Mouse (Mus musculus): ENCODE data around the gene Tymp. TPM values are rescaled to one million over a fixed set of nuclear protein-coding genes. Genes with fewer than 3 reads are reported as not detected.

The Tymp gene
- total RNA-seq (2022), result under 1 TPM; 0.34 to 0.51 (median 0.47) TPM

DNA sequence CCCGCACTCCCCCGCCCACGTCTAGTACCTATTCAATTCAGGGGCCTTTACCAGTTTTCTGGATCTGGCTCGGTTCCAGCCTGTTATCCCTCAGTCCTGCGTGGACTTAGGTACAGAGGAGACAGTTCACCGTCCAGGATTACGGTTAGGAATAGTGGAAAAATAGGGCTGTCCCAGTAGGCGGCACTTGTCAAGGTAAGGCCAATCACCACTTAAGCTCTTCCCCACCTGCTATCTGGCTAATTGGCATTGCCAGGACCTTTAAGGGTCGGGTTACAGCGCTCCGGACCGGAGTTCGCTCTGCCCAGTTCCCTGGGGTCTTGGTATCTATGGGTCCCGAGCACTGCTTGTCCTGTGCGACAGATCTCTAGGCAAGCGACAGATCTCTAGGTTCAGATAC, at the start of gene Tymp:
TSS of gene Tymp (minus strand) at position 83 of the 400 bp plus-strand sequence.
- DNase-seq (ENCODE audit: low spot score in 2 of 2), result no peak

DNA sequence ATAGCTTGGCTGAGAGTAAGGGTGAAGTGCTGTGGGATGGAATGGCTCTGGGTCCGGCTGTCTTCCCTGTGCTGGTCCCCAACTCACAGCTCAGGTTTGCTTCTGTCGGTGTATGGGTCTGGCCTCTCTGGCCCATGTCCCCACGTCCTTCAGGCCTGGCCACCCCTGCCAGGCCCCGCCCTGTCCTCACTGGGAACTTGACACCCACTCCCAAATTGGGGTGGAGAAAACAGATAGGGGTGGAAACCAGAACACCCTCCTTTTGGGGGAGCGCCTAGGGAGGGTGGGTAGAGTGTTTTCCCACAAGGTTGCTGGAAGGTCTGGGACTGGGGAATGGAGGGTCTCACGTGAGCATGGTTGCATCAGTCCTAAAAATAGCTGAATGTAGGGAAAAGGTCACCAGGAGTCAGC, 48.9 kb upstream of the Tymp start, which contains the start of gene Cpt1b:
TSS of gene Cpt1b (minus strand) at position 153 of the 411 bp plus-strand sequence.
- peak; percentile 72 to 78 for DNase-seq (ENCODE audit: low spot score in 2 of 2)

DNA sequence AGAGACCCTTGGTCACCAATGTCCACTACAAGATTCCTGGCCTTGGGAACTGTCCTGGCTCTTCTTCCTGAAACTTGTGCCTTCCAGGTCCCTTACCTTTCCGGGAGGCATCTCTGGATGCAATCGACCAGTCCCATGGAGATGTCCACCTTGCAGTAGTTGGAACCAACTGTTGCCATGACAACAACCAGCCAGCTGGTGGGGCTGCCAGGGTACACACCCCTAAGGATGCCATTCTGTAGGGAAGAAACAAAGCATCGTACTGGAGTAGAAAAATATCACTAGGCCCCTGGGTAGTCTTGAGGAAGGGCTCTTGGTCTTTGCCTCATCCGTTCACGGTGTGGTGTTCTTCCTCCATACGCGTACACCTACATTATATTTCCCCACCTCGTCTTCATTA, 47.8 kb upstream of the Tymp start:
- DNase-seq (ENCODE audit: low spot score in 2 of 2), result no peak

DNA sequence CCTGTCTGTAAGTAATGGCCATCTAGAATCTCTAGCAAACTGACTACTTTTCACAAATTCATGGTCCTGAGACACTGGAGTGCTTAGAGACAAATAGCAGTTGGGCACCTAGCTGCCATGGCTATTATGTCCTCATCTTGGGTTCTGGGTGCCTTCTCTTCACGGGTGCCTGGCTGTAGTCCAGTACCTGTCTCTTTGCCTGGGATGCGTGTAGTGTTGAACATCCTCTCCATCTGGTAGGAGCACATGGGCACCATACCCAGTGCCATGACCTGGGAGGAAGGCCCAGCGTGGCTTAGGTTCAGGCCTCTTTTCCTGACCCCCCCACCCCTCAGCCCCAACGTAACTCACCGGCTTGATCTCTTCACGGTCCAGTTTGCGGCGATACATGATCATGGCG, 45.1 kb upstream of the Tymp start:
- no peak for DNase-seq (ENCODE audit: low spot score in 2 of 2)

DNA sequence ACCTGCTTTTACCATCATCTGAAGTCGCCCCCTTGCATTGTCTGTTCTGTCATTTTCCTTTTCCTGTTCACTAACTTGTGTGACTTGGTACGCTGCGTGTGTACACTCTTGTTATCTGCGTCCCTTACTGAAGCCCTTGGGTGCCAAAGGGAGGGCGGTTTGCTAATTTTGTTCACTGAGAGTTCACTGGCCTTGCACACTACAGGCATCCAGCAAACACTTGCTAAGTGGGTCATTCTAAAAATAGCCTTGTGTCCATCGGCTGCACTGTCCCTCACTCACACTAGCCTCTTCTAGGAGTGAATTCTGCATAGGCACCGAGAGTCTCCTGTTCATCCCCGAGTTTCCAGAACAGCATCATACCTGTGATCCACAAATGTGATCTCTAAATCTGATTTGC, 38.4 kb upstream of the Tymp start:
- DNase-seq (ENCODE audit: low spot score in 2 of 2), result no peak

DNA sequence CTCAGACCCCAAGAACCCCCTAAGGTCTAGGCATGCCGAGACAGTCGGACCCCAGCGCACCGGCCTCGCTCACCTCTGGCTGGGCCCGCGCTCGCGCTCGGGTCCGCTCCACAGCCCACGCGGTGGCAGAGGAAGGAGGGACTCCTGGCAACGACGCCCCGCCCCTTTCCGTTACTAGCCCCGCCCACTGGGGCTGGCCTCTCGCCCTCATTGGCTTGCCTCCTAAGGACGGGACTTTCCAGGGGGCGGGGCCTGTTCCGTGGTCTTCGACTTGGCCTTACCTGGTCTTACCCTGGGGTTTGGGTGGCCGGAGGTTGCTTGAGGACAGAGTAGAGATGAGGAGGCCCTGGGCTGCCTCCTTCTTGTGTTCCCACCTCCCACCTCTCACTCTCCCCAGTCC, 33.3 kb upstream of the Tymp start, which contains the start of gene Syce3:
TSS of gene Syce3 (minus strand) at position 386 of the 400 bp plus-strand sequence.
- no peak for DNase-seq (ENCODE audit: low spot score in 2 of 2)

DNA sequence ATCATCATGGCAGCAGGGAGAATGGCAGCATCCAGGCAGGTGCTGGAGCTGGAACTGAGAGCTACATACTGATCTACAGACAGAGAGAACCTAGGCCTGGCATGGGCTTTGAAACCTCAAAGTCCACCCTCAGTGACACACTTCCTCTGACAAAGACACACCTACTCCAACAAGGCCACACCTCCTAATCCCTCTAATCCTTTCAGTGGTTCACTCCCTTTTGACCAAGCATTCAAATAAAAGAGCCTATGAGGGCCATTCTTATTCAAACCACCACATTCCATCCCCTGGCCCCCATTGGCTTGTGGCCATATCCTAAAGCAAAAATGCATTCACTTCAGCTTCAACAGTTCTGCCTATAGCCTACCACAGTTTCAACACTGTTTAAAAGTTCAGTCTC, 29.9 kb upstream of the Tymp start:
- DNase-seq (ENCODE audit: low spot score in 2 of 2), result no peak

DNA sequence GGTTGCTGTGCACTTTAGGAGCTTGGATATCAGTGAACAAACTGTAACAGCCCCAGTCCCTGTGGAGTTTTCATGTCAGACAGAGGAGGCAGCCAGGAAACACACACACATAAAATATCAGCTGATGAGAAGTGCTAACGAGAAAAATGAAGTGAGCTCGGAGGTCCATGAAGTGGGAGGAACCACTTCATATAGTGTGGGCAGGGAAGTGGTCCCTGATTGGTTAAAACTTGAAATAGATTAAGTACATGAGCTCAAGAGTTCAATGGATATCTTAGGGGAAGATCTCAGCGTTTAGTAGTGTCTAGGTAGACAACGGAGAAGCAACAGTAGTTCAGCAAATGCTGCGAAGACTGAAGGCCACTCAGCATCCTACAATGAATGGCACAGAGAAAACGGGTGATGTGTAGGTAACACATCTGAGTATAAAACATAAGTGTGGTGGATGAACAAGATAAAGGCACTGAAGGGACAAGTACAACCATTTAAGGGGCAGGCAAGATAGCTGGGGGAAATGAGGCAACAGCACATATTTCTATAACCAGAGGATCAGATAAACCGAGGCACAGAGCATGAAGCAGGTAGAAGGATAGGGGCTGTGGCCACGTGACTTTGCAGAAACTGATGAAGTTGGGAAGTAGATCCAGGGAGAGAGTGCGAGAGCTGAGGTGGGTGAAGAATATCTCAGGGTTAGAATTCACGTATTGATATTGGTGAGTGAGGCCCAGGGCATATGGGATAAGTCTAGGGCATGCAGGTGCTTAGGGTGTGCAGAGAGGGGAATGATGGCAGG, 28.2 kb upstream of the Tymp start:
- DNase-seq (ENCODE audit: low spot score in 2 of 2), result no peak

DNA sequence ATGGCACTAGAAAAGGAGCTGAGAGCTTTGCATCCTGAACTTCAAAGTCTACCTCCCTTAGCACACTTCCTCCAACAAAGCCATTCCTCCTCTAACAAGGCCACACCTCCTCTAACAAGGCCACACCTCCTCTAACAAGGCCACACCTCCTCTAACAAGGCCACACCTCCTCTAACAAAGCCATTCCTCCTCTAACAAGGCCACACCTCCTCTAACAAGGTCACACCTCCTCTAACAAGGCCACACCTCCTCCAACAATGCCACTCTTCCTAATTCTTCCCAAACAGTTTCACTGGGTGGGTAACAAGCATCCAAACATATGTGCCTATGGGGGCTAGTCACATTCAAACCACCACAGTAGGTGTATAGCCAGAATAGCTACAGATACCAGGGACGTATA, 25.6 kb upstream of the Tymp start:
- DNase-seq (ENCODE audit: low spot score in 2 of 2), result no peak

DNA sequence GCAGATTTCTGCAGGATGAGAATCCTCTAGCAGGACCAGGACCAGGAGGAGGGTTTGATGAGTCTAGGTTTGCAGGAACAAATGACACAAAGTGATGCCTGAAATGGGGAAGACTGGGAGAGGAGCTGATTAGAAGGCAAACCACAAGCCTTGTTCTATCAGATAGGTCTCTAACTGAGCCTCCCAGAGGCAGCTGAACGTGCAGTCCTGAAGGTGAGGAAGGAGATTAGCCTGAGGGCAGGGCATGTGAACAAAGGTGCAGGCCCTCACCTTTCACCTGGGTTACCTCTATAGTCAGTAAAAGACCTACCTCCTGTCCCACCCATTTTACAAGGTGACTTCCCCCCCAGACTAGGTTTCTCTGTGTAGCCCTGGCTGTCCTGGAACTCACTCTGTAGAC, 22.9 kb upstream of the Tymp start:
- no peak for DNase-seq (ENCODE audit: low spot score in 2 of 2)

DNA sequence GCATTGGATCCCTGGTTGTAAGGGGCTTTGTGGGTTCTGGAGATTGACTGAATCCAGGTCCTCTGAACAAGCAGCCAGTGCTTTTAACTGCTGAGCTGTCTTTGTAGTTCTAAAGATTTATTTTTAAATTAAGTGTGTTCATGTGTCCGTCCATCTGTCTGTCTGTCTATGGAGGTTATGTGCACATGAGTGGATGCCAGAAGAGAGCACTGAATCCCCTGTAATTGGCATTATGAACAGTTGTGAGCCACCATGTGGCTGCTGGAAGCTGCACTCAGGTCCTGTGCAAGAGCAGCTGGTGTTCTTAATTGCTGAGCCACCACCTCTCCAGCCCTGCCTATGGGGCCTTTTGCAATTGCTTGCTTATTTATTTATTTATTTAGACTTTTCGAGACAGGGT, 21.3 kb upstream of the Tymp start:
- no peak for DNase-seq (ENCODE audit: low spot score in 2 of 2)

DNA sequence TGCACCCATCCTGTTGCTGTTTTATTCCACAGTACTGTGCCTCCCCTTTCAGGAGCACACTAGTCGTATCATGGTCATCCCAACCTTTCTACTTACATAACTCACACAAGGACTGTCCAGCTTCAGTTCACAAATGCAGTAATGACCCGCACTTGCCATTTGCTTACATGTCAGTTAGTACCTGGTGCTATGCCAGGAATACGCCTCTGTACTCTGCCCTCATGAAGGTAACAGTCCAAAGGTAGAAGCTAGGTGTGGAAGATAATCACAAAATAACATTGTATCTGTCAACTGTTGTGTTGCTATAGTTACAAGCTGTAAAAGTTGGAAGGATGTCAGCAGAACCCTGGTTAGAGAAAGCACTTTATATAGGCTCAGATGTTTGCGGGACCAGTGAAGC, 20.0 kb upstream of the Tymp start:
- no peak for DNase-seq (ENCODE audit: low spot score in 2 of 2)

DNA sequence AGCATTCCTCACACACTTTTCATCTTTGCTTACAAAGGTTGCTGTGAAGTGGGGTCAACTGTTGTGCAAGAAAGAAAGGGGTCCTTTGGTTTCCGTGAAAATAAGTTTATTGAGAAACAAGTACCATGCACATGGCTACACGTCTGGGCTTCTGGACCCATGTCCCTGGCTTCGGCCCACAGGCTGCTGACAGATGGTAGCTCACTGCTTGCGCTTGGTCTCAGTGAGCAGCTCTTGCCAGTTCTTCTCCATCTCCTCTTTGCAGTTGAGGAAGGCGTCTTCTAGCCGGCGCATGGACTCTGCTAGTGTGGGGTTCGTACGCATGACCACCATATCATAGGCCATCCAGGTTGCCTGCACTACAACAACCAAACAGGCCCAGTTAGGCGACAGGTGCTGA, 13.2 kb upstream of the Tymp start:
- no peak for DNase-seq (ENCODE audit: low spot score in 2 of 2)

DNA sequence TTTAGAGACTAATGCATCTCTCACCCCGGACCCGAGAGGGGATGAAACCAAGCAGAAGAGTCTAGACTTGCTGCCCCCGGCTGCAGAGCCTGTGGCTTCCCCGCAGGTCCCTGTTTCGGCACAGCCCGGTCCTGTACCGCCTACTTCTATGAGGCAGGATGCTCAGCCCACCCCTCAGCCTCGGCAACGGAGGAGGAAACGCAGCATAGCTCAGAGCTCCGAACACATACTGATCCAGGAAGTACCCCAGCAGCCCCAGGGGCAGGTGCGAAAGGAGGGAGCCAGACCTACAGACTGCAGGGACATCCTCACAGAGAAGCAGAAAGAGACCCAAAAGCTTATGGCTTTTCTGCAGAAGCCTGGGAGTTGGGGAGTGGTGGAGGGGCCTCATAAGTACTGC, 10.3 kb upstream of the Tymp start:
- no peak for DNase-seq (ENCODE audit: low spot score in 2 of 2)

DNA sequence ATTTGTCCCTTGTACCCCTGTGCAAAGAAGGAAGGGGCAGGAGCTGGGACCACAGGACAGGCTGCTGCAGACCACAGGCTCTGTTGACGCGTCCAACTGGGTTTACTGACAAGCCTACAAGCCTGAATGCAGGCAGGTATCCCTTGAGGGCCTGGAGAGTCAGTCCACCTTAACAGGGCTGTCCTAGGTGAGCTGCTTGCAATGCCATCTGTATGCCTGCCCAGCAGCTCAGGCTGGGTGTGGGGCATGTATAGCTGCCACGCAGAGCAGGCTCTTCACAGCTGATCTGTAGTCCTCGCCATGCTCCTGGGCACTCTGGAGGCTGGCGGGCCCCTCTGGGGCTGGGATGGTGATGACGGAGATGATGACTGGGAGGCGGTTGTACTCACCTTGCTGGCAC, 7.8 kb upstream of the Tymp start, which contains the start of gene Klhdc7b:
TSS of gene Klhdc7b (plus strand) at position 301 of the 400 bp plus-strand sequence.
- DNase-seq (ENCODE audit: low spot score in 2 of 2), result no peak

DNA sequence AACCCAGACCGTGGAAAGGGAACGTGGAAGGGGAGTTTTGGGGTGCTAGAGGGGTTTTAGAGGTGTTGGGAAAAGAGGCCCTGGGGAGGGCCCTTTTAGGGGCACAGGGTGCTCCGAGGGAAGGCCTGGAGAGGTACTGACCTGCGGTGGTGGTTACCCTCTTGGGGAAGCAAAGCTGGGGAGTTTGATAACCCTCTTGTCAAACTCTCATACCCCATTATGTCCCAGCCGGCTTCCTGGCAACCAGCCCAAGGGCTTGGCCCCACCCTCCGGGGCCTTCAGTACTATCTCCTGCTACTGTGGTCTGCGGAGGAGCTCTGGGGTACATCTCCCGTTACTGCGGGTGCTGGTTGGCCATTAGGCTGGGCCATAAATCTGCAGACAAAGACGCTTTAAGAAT, 2.6 kb upstream of the Tymp start:
- DNase-seq (ENCODE audit: low spot score in 2 of 2), result no peak

DNA sequence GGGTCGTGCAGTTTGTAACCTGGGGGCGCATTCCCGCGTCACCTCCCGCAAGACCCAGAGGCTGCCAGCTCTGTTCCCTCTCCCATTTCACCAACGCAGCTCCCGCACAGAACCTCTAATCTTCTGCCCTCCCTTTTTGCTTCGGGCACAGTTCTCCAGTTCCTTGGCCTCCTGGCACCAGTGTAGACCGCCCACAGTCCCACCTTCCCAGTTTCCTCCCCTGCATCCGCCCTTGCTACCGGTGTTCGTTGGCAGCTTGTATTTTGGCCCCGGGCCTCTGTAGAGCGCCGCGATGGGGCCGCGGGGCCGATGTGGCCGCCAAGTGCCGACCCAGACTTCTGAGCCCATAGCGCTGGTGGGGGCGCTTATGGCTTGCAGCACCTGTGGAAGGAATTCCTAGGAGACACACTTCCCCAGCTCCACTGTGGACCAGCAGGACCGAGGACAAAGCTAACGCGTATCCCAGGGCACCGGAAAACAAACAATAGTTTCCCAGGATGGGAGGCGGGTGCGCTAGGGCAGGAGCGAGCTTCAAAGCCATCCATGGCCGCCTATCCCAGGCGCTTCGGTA, 2.1 kb upstream of the Tymp start, which contains the start of gene Odf3b:
TSS of gene Odf3b (minus strand) at position 452 of the 571 bp plus-strand sequence.
- no peak for DNase-seq (ENCODE audit: low spot score in 2 of 2)

DNA sequence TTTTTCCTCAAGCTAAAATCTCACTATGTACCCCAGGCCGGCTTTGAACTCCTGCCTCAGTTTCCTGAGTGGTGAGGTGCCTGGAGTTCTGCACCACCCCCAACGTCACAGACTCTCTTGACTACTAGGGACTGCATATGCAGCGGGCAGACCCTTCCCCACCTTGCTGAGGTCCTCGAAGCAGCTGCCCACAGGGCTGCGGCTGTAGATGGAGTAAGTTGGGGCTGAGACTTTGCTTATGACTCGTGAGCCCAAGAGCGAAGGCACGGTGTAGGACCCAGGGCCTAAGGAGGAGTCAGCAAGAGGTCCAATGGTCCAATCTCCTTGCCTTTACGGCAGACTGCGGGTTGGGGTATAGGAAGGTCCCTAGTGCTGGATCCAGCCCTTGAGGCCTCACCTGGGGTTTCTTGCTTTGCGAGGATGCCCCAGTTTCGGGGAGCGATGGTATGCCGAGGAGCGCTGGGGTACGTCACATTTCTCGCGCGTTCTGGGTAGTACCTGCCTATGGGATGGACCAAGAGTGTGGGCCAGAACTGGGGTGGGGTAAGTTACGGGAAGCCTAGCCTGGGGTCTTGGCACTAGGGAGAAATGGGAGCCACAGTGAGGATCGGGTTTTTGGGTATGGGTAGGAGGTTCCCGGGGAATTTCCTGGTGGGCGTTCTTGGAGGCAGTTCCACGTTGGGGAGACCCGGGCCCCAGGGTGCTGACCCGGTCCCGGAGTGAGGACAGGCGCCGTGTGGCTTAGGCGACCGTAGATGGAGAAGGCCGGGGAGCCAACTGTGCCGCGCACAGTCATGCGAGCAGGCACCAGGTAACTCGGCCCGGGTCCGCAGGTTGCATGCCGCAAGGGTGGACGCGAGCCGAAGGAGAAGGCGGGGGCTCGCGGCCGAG, 1.3 kb upstream of the Tymp start:
- no peak for DNase-seq (ENCODE audit: low spot score in 2 of 2)

DNA sequence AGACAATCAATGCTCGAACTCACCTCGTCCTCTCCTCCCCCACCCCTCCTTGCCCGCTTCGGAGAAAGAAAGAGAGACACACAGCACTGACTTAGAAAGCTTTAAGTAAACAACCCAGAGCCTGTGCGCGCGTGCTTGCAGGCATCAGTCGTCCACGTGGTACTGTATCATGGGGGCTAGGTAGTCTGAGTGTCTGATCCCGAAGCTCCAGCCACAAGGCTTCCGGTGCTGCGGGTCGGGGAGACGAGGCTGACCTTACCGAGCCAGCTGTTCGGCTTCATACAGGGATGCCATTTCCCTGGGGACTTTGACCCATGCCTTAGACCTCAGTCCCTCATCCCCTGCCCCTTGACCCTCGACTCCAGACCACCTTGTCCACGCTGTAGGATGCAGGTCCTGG, 523 bp upstream of the Tymp start:
- no peak for DNase-seq (ENCODE audit: low spot score in 2 of 2)

DNA sequence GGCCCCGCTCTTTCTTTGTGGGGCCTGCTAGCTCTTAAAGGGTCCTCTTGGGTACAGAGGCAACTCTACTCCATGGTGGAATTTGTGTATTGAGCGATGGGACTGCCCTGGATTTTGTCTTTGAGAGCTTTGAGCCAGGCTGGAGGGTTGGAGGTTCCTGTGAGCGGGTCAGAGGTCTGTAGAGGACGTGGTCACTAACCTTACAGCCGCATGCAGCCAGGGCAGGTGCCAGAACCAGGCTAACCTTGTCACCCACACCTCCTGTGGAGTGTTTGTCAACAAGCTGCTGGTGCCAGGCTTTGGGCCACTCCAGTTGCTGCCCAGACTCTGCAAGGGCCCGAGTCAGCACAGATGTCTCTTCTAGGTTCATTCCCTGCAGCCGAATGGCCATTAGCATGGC, 799 bp downstream of the Tymp start:
- DNase-seq (ENCODE audit: low spot score in 2 of 2), result no peak

DNA sequence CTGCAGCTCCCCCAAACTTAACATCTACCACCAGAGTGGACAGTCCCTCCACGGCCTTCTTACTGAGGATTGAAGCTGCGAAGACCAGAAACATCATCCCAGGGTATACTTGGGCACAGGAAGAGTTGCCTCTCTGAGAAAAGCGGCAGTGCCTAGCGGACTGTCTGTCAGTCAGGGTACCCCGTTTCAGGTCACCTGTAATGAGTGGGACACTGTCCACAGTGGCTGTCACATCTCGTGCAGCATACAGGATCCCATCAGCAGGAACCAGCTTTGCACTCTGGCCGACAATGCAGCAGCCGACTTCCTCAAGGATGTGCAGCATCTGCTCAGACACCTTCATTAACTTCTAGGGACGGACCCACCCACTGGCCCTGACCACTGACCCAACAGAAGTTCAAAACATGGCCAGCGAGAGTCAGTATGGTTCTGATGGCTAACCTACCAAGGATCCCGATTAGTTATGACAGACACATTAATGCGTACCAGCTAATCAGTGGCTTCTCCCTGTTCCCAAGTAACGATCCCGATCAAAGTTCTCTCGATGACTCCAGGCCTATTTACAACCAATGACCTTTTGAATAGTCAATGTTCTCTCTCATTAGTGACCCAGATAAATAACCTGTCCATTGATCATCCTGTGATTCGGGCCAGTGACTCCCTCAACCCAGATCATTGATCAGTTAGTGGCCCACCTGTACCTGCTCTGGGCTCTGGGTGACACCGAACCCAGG, 1.9 kb downstream of the Tymp start:
- no peak for DNase-seq (ENCODE audit: low spot score in 2 of 2)
